Mouse (Mus musculus) liver, embryonic 11.5 days (tissue): ENCODE results near the gene Capns2. TPM values are rescaled to one million over a fixed set of nuclear protein-coding genes. Genes with fewer than 3 reads are reported as not detected.

Experiments used
- ATAC-seq: fragments of 200-750 bp; cut with Nextera tagmentation; replicated peaks from 2 replicates; pipeline ENCODE4 v1.8.0; 2017; ENCODE audit warnings: moderate number of reproducible peaks, mild to moderate bottlenecking, moderate TSS enrichment, moderate library complexity; ENCODE audit not compliant: low FRiP score
- DNase-seq: peaks from one replicate; pipeline ENCODE4 v3.0.0-alpha.2; 2017; ENCODE audit warnings: low spot score
- H3K27ac ChIP-seq: fragments of 300-500 bp; sonication (generic); 2 replicates; pipeline ENCODE4 v1.5.1; 2014; ENCODE audit warnings: mild to moderate bottlenecking, low read depth, low read length, control low read depth
- H3K27me3 ChIP-seq: fragments of 300-500 bp; sonication (generic); replicated peaks from 2 replicates; pipeline ENCODE4 v1.6.1; 2014; ENCODE audit warnings: low read length, mixed read lengths; ENCODE audit not compliant: control insufficient read depth, insufficient read depth
- H3K36me3 ChIP-seq: fragments of 300-500 bp; sonication (generic); 2 replicates; pipeline ENCODE4 v1.6.1; 2014; ENCODE audit warnings: mild to moderate bottlenecking, low read length, moderate library complexity, mixed read lengths; ENCODE audit not compliant: control insufficient read depth, insufficient read depth
- H3K4me1 ChIP-seq: fragments of 300-500 bp; sonication (generic); replicated peaks from 2 replicates; pipeline ENCODE4 v1.6.1; 2014; ENCODE audit warnings: low read length, mixed read lengths; ENCODE audit not compliant: control insufficient read depth, insufficient read depth
- H3K4me2 ChIP-seq: fragments of 300-500 bp; sonication (generic); 2 replicates; pipeline ENCODE4 v1.6.1; 2014; ENCODE audit warnings: mild to moderate bottlenecking, control low read depth, moderate library complexity
- H3K4me3 ChIP-seq: fragments of 300-500 bp; sonication (generic); 2 replicates; pipeline ENCODE4 v1.5.1; 2014; ENCODE audit warnings: low read depth, low read length, control low read depth
- H3K9ac ChIP-seq: fragments of 300-500 bp; sonication (generic); 2 replicates; pipeline ENCODE4 v1.6.1; 2014; ENCODE audit warnings: low read depth, low read length, control low read depth
- H3K9me3 ChIP-seq: fragments of 300-500 bp; sonication (generic); 2 replicates; pipeline ENCODE4 v1.6.1; 2016; ENCODE audit warnings: low read length, inconsistent platforms, mixed read lengths; ENCODE audit not compliant: control insufficient read depth
- WGBS: fragments of 180-500 bp; shearing (Covaris S2); extraction: QIAGEN DNeasy Blood & Tissue Kit; methylation state at CpG from one replicate; pipeline ENCODE4 v1.1.7; 2014; 5-methylcytosine and 5-hydroxymethylcytosine counted together
- polyA plus RNA-seq: library from polyadenylated mRNA; unstranded; fragments of >200 nt; fragmentation: Nextera tagmentation; extraction: Ambion mirVana; gene quantifications from 2 replicates; pipeline ENCODE4 v1.2.1, GENCODE M21; 2014

Capns2 gene
- polyA plus RNA-seq, 1 experiment from 2014 or later, result 0.16 TPM

DNA sequence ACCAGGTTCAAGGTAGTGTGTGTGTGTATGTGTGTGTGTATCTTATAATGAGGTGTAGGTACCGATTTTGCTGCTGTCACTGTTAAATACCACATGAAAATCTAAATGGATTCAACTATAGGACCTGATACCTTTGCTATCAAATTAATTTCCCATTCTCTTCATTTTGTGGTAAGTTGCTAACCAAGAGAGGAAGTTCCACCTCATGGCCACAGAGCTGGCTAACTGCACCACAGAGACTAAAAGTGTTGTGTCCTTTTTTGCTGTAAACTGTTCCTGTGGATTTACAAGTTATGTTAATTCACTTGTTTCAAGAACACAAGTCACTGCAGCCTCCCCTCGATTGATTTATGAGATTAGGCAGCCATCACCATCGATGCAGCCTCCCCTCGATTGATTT, 3.4 kb upstream of the Capns2 start:
- Histone ChIP-seq H3K4me1 (no peaks in the 10 kb centered on the region), H3K9me3 (no peaks in the 10 kb centered on the region), H3K27ac (no peak overlapping the region), H3K9ac (no peak overlapping the region), H3K36me3 (no peaks in the 10 kb centered on the region), H3K4me3 (no peak overlapping the region), H3K4me2 (no peak overlapping the region), H3K27me3 (no peaks in the 10 kb centered on the region)
- DNase-seq, result no peak
- WGBS, result 70% methylated on average over 4 of the region's 4 CpGs
- ATAC-seq, result no peak

DNA sequence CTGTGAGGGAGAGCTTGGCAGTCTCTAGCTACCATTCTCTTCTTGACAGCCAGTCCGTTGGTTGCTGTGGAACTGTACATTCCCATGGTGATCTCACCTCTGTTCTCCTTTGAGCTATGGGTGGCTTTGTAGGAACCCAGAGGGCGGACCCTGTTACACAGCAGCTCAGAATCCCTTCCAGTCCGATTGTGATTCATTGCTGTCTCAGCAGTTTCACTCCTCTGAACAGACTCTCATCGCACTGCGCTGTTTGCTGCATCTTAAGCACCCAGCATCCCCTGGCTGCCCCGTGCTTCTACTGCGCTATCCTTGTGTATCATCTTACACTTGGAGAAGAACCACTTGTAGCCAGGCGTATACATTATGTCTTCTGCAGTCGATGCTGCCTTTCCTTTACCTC, 1.6 kb upstream of the Capns2 start:
- H3K4me1 ChIP-seq, result no peaks in the 10 kb centered on the region
- no peak overlapping the region for H3K27ac ChIP-seq

DNA sequence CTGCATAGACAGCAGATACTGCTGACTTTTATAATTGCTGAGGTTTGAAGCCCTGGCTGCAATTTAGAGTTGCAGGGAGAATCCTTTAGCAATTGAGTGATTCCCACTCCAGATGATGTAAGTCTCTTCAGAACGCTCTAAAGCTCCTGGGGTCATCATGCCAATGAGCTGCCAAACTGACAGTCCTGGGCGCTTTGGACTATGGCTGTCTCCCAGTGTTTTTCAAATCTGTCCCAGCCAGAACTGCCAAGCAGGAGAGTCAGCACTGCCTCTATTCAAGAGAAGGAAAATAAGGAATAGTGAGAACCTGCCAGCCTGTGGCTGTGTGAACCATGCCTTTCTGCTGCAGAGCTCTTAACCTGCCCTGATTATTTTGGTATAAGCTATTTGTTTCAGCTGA, 1.8 kb downstream of the Capns2 start:
- ATAC-seq (no peak), DNase-seq (no peak)
- Histone ChIP-seq H3K9ac (no peak overlapping the region), H3K4me1 (no peaks in the 10 kb centered on the region), H3K36me3 (no peaks in the 10 kb centered on the region), H3K27ac (no peak overlapping the region), H3K4me3 (no peak overlapping the region), H3K4me2 (no peak overlapping the region), H3K9me3 (no peaks in the 10 kb centered on the region), H3K27me3 (no peaks in the 10 kb centered on the region)
- 75% methylated on average over 2 of the region's 2 CpGs for WGBS

More for the DNA sequence above, 1.6 kb upstream of the Capns2 start:
- Histone ChIP-seq H3K9me3 (no peaks in the 10 kb centered on the region), H3K4me2 (no peak overlapping the region), H3K36me3 (no peaks in the 10 kb centered on the region), H3K27me3 (no peaks in the 10 kb centered on the region), H3K4me3 (no peak overlapping the region), H3K9ac (no peak overlapping the region)
- no peak for ATAC-seq
- DNase-seq, result no peak
- 86% methylated on average over 9 of the region's 9 CpGs for WGBS

DNA sequence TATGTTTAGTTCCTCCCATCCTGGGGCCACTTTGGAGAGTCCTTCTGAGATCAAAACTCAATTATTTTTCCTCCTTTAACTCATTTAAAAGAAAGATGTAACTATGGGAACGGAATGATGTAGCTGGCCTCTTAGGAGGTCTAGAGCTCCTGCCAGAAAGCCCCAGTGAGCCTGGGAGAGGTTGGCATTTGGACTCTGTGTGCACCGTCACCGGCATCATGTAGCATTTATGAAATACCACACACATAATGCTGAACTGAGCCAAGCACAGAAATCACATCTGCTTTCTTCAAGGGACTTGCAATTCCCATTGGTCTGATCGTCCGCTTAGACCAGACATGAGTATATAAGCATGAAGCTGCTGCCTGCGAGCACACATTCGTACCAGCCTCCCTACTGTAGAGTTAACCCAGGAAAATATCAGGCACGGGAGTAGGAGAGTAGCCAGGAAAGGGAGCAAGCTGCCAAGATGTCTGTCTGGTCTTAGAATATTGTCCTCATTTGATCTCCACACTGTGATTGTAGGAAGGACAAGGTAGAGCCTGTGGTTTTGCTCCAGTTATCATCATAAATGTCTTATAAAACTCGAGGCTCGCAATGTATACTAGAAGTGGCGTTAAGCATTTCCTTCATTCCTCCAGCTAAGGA, 2.4 kb downstream of the Capns2 start:
- ATAC-seq, result no peak
- H3K27ac ChIP-seq, result no peak overlapping the region

DNA sequence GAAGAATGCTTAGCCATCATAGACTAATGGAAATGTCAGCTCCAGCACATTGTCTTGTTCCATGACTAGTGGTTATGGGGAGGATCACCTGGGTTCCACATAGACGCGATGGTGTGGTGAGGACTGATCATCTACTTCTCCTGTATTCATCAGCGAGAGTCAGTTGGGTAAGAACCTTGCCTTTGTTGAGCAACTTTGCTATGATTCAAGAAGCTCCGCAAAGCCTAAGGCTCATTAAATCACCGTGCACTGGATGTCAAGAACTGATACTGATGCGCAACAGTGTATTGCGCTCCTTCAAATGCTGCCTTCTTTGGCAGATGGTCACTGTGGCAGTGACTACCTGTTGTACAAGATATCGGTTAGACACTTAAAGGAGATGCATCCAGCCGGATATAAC, 5.3 kb downstream of the Capns2 start:
- Histone ChIP-seq H3K9ac (no peak overlapping the region), H3K27ac (no peak overlapping the region), H3K27me3 (no peaks in the 10 kb centered on the region), H3K9me3 (no peaks in the 10 kb centered on the region), H3K36me3 (no peaks in the 10 kb centered on the region), H3K4me1 (no peaks in the 10 kb centered on the region), H3K4me2 (no peak overlapping the region), H3K4me3 (no peak overlapping the region)
- WGBS, result 90% methylated on average over 9 of the region's 9 CpGs
- DNase-seq (no peak), ATAC-seq (no peak)

More for the DNA sequence above, 2.4 kb downstream of the Capns2 start:
- WGBS, result 86% methylated on average over 11 of the region's 11 CpGs
- Histone ChIP-seq H3K4me3 (no peak overlapping the region), H3K4me1 (no peaks in the 10 kb centered on the region), H3K9me3 (no peaks in the 10 kb centered on the region), H3K4me2 (no peak overlapping the region), H3K27me3 (no peaks in the 10 kb centered on the region), H3K36me3 (no peaks in the 10 kb centered on the region), H3K9ac (no peak overlapping the region)
- DNase-seq, result no peak

DNA sequence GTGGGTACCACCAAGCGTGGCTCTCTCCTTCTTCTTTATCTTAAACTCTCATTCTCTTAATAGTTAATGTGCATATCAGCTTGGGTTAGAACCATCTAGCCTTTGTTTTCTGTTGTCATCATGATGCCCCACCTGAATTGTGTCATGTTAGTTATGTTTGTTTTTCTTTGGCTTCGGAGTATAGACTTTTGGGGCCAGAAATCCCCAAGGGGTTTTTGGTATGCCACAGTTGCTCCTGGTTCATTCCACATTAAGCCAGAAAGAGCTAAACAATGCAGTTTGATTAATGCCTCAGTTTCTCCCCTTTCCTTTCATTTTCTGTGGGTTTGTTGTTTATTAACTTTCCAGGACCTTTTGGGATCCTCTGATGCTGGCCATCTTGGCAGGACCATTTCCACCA, 7.2 kb downstream of the Capns2 start:
- no peak for DNase-seq
- no peak overlapping the region for H3K27ac ChIP-seq
- H3K36me3 ChIP-seq, result no peaks in the 10 kb centered on the region
- no peaks in the 10 kb centered on the region for H3K4me1 ChIP-seq
- WGBS, result 89% methylated on average over 2 of the region's 2 CpGs
- H3K4me2 ChIP-seq, result no peak overlapping the region
- no peak overlapping the region for H3K9ac ChIP-seq
- ATAC-seq, result no peak
- H3K27me3 ChIP-seq, result no peaks in the 10 kb centered on the region
- H3K4me3 ChIP-seq, result no peak overlapping the region
- H3K9me3 ChIP-seq, result no peaks in the 10 kb centered on the region

DNA sequence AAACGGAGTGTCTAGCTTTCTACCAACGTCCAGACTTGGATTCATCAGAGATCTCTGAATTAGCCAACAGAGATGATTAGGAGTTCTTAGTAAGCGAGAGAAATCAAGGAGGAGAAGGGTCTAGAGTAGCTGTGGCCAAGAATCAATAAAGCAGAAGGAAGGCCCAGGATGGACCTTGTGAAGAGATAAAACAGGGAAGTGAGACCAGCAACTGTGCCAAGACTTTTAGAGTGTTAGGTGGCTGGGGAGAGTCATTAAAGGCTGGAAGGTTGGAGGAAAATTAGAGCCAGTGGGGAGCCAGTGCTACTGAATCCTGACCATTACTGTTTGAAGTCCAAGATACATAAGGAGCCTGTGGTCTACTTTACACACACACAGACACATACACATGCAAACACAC, 10.3 kb downstream of the Capns2 start:
- Histone ChIP-seq H3K36me3 (no peaks in the 10 kb centered on the region), H3K4me1 (no peaks in the 10 kb centered on the region), H3K9ac (no peak overlapping the region), H3K9me3 (no peaks in the 10 kb centered on the region), H3K4me3 (no peak overlapping the region), H3K27me3 (no peaks in the 10 kb centered on the region), H3K27ac (no peak overlapping the region), H3K4me2 (no peak overlapping the region)
- ATAC-seq (no peak), DNase-seq (no peak)
- WGBS, result 74% methylated on average over 3 of the region's 3 CpGs

DNA sequence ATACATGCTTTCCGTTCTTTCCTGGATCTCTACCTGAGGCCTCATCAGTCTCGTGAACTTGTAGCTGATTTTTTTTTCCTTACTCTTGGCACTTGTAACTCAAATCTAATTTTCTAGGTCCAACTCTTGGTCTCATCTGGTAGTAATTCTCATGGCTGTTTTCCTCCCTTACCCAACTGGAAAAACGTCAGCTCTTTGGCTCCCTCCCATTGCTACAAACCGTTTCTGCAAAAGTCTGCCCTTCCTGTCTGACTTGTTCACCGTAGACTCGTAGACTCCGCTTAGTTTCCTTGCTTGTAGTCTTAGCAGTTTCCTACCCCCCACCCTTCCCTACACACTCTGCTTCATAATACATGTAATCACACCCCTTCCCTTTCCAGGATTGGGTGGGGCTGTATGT, 12.2 kb downstream of the Capns2 start:
- Histone ChIP-seq H3K4me3 (no peak overlapping the region), H3K4me1 (no peaks in the 10 kb centered on the region), H3K27me3 (no peaks in the 10 kb centered on the region), H3K9ac (no peak overlapping the region), H3K9me3 (no peaks in the 10 kb centered on the region), H3K27ac (no peak overlapping the region), H3K4me2 (no peak overlapping the region), H3K36me3 (no peaks in the 10 kb centered on the region)
- 87% methylated on average over 7 of the region's 7 CpGs for WGBS
- ATAC-seq (no peak), DNase-seq (no peak)

DNA sequence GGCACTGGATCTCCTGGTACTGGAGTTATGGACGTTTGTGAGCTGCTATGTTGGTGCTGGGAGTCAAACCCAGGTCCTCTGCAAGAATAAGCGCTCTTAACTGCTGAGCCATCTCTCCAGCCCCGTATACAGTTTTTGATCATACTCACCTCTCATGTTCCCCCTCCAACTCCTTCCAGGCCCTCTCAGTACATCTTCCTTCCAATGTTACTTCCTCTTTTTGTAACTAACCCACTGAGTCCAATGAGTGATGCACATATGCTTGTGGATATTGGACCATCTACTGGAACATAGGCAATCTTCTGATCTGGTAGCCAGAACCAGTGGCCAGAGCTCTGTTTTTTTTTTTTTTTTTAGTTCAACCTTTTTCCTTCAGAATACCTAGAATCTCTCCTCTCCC, 14.9 kb downstream of the Capns2 start:
- no peak overlapping the region for H3K4me3 ChIP-seq

More for the DNA sequence above, 14.9 kb downstream of the Capns2 start:
- no peak overlapping the region for H3K4me2 ChIP-seq
- no peak overlapping the region for H3K27ac ChIP-seq
- H3K27me3 ChIP-seq, result no peaks in the 10 kb centered on the region
- H3K9me3 ChIP-seq, result no peaks in the 10 kb centered on the region
- no peak for DNase-seq
- 77% methylated on average over 3 of the region's 3 CpGs for WGBS
- no peak for ATAC-seq
- H3K9ac ChIP-seq, result no peak overlapping the region
- no peaks in the 10 kb centered on the region for H3K4me1 ChIP-seq
- no peaks in the 10 kb centered on the region for H3K36me3 ChIP-seq
